Mouse (Mus musculus): ENCODE data around the gene Gm10715. TPM values are rescaled to one million over a fixed set of nuclear protein-coding genes. Genes with fewer than 3 reads are reported as not detected.
"Not testable (repeated sequence)": the region's sequence is repeated elsewhere in the genome, so short reads cannot be mapped to it uniquely, and the experiment has no call there.

Gm10715 gene
- polyA plus RNA-seq, 1 experiment from 2014 or later: not detected

GRCm38 (mm10) chr9:3029276-3030000 is 7.2 kb upstream of the Gm10715 start:
- not testable (repeated sequence) for H3K36me3 ChIP-seq
- 63% methylated on average over 14 of the region's 16 CpGs for WGBS

GRCm38 (mm10) chr9:3030677-3031318 is 5.9 kb upstream of the Gm10715 start:
- H3K4me1 ChIP-seq (replicated peaks); H3K9me3 ChIP-seq; H3K4me2 ChIP-seq (replicated peaks); H3K27me3 ChIP-seq (replicated peaks); H3K27ac ChIP-seq; H3K9ac ChIP-seq; ATAC-seq; H3K36me3 ChIP-seq; H3K4me3 ChIP-seq (replicated peaks): not testable (repeated sequence)
- WGBS: 64% methylated on average over 2 of the region's 10 CpGs

More at GRCm38 (mm10) chr9:3029276-3030000, 7.2 kb upstream of the Gm10715 start:
- H3K27ac ChIP-seq; H3K27me3 ChIP-seq (replicated peaks); H3K4me1 ChIP-seq (replicated peaks); H3K4me3 ChIP-seq (replicated peaks); H3K9ac ChIP-seq; H3K4me2 ChIP-seq (replicated peaks); ATAC-seq; H3K9me3 ChIP-seq: not testable (repeated sequence)

DNA sequence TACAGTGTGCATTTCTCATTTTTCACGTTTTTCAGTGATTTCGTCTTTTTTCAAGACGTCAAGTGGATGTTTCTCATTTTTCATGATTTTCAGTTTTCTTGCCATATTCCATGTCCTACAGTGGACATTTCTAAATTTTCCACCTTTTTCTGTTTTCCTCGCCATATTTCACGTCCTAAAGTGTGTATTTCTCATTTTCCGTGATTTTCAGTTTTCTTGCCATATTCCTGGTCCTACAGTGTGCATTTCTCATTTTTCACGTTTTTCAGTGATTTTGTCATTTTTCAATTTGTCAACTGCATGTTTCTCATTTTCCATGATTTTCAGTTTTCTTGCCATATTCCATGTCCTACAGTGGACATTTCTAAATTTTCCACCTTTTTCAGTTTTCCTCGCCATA is 2.4 kb upstream of the Gm10715 start, which contains the start of gene Gm17535:
Gene Gm17535 (plus strand): TSS at position 301 of the 400 bp plus-strand sequence.
- WGBS: 47% methylated on average over 1 of the region's 8 CpGs
- H3K9ac ChIP-seq; ATAC-seq; H3K4me2 ChIP-seq (replicated peaks); H3K36me3 ChIP-seq; H3K9me3 ChIP-seq; H3K27ac ChIP-seq; H3K4me1 ChIP-seq (replicated peaks); H3K27me3 ChIP-seq (replicated peaks); H3K4me3 ChIP-seq (replicated peaks): not testable (repeated sequence)

- H3K9me3 ChIP-seq; H3K9ac ChIP-seq; H3K4me2 ChIP-seq (replicated peaks); H3K27me3 ChIP-seq (replicated peaks); H3K27ac ChIP-seq; H3K4me3 ChIP-seq (replicated peaks); H3K36me3 ChIP-seq; ATAC-seq; H3K4me1 ChIP-seq (replicated peaks): not testable (repeated sequence)
- WGBS: 66% methylated on average over 4 of the region's 4 CpGs
Measured at GRCm38 (mm10) chr9:3038161-3038560, 1.5 kb downstream of the Gm10715 start.

Other genes starting within 250 kb of the Gm10715 start
- not detected in 2 replicates for gene Gm10722, start 36.0 kb upstream of the Gm10715 start, polyA plus RNA-seq (2015; fragmentation: Nextera tagmentation; extraction: Ambion mirVana)
- gene Gm11168, start 33.5 kb upstream of the Gm10715 start, polyA plus RNA-seq (2015; fragmentation: Nextera tagmentation; extraction: Ambion mirVana): not detected in 2 replicates
- not detected in 2 replicates for gene Gm10721, start 23.7 kb upstream of the Gm10715 start, polyA plus RNA-seq (2015; fragmentation: Nextera tagmentation; extraction: Ambion mirVana)
- not detected in 2 replicates for gene Gm10720, start 21.2 kb upstream of the Gm10715 start, polyA plus RNA-seq (2015; fragmentation: Nextera tagmentation; extraction: Ambion mirVana)
- gene Gm10719, start 19.5 kb upstream of the Gm10715 start, polyA plus RNA-seq (2015; fragmentation: Nextera tagmentation; extraction: Ambion mirVana): 0.30 TPM in 1 of 2 replicates, not detected in the other
- 0.64 TPM in 1 of 2 replicates, not detected in the other for gene Gm10718, start 13.3 kb upstream of the Gm10715 start, polyA plus RNA-seq (2015; fragmentation: Nextera tagmentation; extraction: Ambion mirVana)
- not detected in 2 replicates for gene Gm10717, start 11.5 kb upstream of the Gm10715 start, polyA plus RNA-seq (2015; fragmentation: Nextera tagmentation; extraction: Ambion mirVana)
- gene Gm17535, start 2.3 kb upstream of the Gm10715 start, polyA plus RNA-seq (2015; fragmentation: Nextera tagmentation; extraction: Ambion mirVana): not detected in 2 replicates